In the genomic region with DNA sequence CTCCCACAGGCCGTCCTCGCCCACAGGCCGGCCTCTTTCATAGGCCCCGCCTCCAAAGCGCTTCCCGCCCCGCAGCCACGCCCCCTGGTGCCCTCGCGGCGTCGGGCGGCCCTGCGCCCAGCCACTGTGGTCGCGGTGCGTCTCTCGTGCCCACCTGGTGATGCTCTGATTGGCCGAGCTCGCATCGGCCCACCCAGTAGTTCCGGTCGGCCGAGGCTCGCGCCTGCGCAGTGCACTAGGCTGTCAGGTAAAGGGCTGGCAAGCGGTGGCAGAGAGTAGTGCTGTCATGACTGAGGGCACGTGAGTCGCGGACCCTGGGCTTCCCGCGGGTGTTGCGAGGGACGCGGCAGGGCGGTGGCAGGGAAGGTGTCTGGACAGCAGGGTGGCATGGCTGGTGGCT, we compare ENCODE assay signal across 8 mouse cellular contexts. TPM values are rescaled to one million over a fixed set of nuclear protein-coding genes. Genes with fewer than 3 reads are reported as not detected.
DNase-seq lines count a peak whose midpoint lies in the region; ATAC-seq and TF ChIP-seq lines count a peak whose summit lies in the region.

A gene (plus strand): TSS at position 214 of the 400 bp plus-strand sequence.

- TF ChIP-seq CTCF in G1E (IDR thresholded peaks at IDR 0.05; ENCODE audit: low read depth, low read length) = no peak
- peak; percentile 64 for TF ChIP-seq CTCF in layer of hippocampus, adult 2 months (conservative IDR thresholded peaks at IDR 0.05)
- peak; percentile 22; the same call in 1 of the 2 replicates for TF ChIP-seq CTCF in lung, embryonic 14.5 days (IDR thresholded peaks at IDR 0.05; ENCODE audit: low read depth)
- no peak for TF ChIP-seq CTCF in olfactory bulb, adult 2 months (IDR thresholded peaks at IDR 0.05; ENCODE audit: insufficient read depth, low read depth, low read length)
- TF ChIP-seq CTCF in thymus, adult 2 months (IDR thresholded peaks at IDR 0.05; ENCODE audit: borderline replicate concordance, control insufficient read depth, extremely low read depth, insufficient read depth, low read length, poor library complexity) = peak; percentile 70; the same call in 1 of the 2 replicates

- peak within 1 kb of the TSS; percentile 95 for H3K4me3 ChIP-seq in G1E (ENCODE audit: low read depth, low read length)
- peak within 1 kb of the TSS; percentile 66 for H3K4me3 ChIP-seq in forebrain, embryonic 16.5 days (replicated peaks; ENCODE audit: low read length)
- peak within 1 kb of the TSS; percentile 91 for H3K4me3 ChIP-seq in layer of hippocampus, adult 2 months
- H3K4me3 ChIP-seq in lung, embryonic 14.5 days (ENCODE audit: low read depth, low read length) = peak within 1 kb of the TSS; percentile 70
- peak within 1 kb of the TSS; percentile 58 for H3K4me3 ChIP-seq in olfactory bulb, adult 2 months (ENCODE audit: insufficient read depth, low read depth, low read length)
- H3K4me3 ChIP-seq in thymus, adult 2 months (ENCODE audit: control insufficient read depth, insufficient read depth, low read length) = peak within 1 kb of the TSS; percentile 49

- WGBS in forebrain, embryonic 16.5 days = 0% methylated on average over 37 of the region's 37 CpGs
- 0% methylated on average over 37 of the region's 37 CpGs for WGBS in lung, embryonic 14.5 days
- WGBS in olfactory bulb, adult 2 months = under 1% methylated on average over 37 of the region's 37 CpGs
- under 1% methylated on average over 37 of the region's 37 CpGs for WGBS in thymus, adult 2 months

- peak within 1 kb of the TSS; percentile 80 for H3K27ac ChIP-seq in forebrain, embryonic 16.5 days (ENCODE audit: low read length)
- peak within 1 kb of the TSS; percentile 78 for H3K27ac ChIP-seq in layer of hippocampus, adult 2 months
- H3K27ac ChIP-seq in lung, embryonic 14.5 days (ENCODE audit: low read depth) = peak within 1 kb of the TSS; percentile 72
- H3K27ac ChIP-seq in olfactory bulb, adult 2 months (ENCODE audit: insufficient read depth, low read depth, low read length) = 0 out of 2 replicates have a peak within 1 kb of the TSS, but pooled peaks have one; percentile 2
- no peak within 1 kb of the TSS for H3K27ac ChIP-seq in thymus, adult 2 months (ENCODE audit: control insufficient read depth, insufficient read depth, low read length)

- peaks cover 49% of the 10 kb centered on the region for H3K4me1 ChIP-seq in G1E (ENCODE audit: insufficient read depth, low read depth, low read length)
- peaks cover 15% of the 10 kb centered on the region for H3K4me1 ChIP-seq in forebrain, embryonic 16.5 days (replicated peaks; ENCODE audit: control insufficient read depth, insufficient read depth, low read length)
- peaks cover 7% of the 10 kb centered on the region; the same call in 1 of the 2 replicates for H3K4me1 ChIP-seq in lung, embryonic 14.5 days (ENCODE audit: insufficient read depth)
- peaks cover 3% of the 10 kb centered on the region for H3K4me1 ChIP-seq in olfactory bulb, adult 2 months (ENCODE audit: control insufficient read depth, insufficient read depth, low read length)
- H3K4me1 ChIP-seq in thymus, adult 2 months (replicated peaks; ENCODE audit: control insufficient read depth, insufficient read depth, low read length) = peaks cover 8% of the 10 kb centered on the region

- peaks cover 8% of the 10 kb centered on the region for H3K27me3 ChIP-seq in G1E (ENCODE audit: insufficient read depth, low read length)
- no peaks in the 10 kb centered on the region for H3K27me3 ChIP-seq in forebrain, embryonic 16.5 days (replicated peaks; ENCODE audit: control insufficient read depth, insufficient read depth, low read length)
- H3K27me3 ChIP-seq in lung, embryonic 14.5 days (ENCODE audit: insufficient read depth, low read length) = no peaks in the 10 kb centered on the region
- H3K27me3 ChIP-seq in thymus, adult 2 months (ENCODE audit: control insufficient read depth, insufficient read depth, low read length) = no peaks in the 10 kb centered on the region

- peaks cover 40% of the 10 kb centered on the region for H3K36me3 ChIP-seq in G1E (replicated peaks)
- H3K36me3 ChIP-seq in forebrain, embryonic 16.5 days (ENCODE audit: control insufficient read depth, insufficient read depth) = peaks cover 14% of the 10 kb centered on the region
- H3K36me3 ChIP-seq in lung, embryonic 14.5 days (ENCODE audit: insufficient read depth) = peaks cover 25% of the 10 kb centered on the region
- H3K36me3 ChIP-seq in thymus, adult 2 months (ENCODE audit: control insufficient read depth, insufficient read depth, low read length) = no peaks in the 10 kb centered on the region

- peak within 1 kb of the TSS; percentile 81 for H3K4me2 ChIP-seq in forebrain, embryonic 16.5 days (ENCODE audit: low read length)
- H3K4me2 ChIP-seq in lung, embryonic 14.5 days = peak within 1 kb of the TSS; percentile 95

- DNase-seq in G1E (ENCODE audit: low spot score) = peak; percentile 97
- DNase-seq in cerebellum, adult 18-20 months = peak; percentile 98 to 99
- DNase-seq in heart, postnatal 36 days = peak; percentile 88 to 92
- peak; percentile 97 for DNase-seq in layer of hippocampus, adult 2 months (ENCODE audit: low spot score in 2 of 2)
- DNase-seq in lung, embryonic 14.5 days = peak; percentile 97
- peak; percentile 96 for DNase-seq in thymus, adult 2 months

- peak; percentile 98 for ATAC-seq in G1E (ENCODE audit: extremely low read depth, insufficient number of reproducible peaks, low FRiP score, poor library complexity, severe bottlenecking)
- peak; percentile 99 for ATAC-seq in forebrain, embryonic 16.5 days
- peak; percentile 99 for ATAC-seq in lung, embryonic 14.5 days (ENCODE audit: insufficient read depth)

- peak within 1 kb of the TSS; percentile 73 for H3K9ac ChIP-seq in forebrain, embryonic 16.5 days (replicated peaks; ENCODE audit: low read depth, low read length)
- peak within 1 kb of the TSS; percentile 68 for H3K9ac ChIP-seq in lung, embryonic 14.5 days

- intact Hi-C loops in heart, postnatal 36 days (cut with DNase I) = loop anchor here (5.0 kb wide), 1 partner anchor 206 kb away; no protein-coding TSS in a partner anchor

- 0 out of 2 replicates have a peak, but pooled peaks have one; percentile 36 for TF ChIP-seq POLR2A in olfactory bulb, adult 2 months (IDR thresholded peaks at IDR 0.05; ENCODE audit: insufficient read depth, low read depth, low read length)
- peak; percentile 55; the same call in 1 of the 2 replicates for TF ChIP-seq POLR2A in thymus, adult 2 months (IDR thresholded peaks at IDR 0.05; ENCODE audit: control insufficient read depth, extremely low read depth, insufficient read depth, low read length, poor library complexity)

- no peaks in the 10 kb centered on the region for H3K9me3 ChIP-seq in G1E (replicated peaks)
- no peaks in the 10 kb centered on the region for H3K9me3 ChIP-seq in forebrain, embryonic 16.5 days (ENCODE audit: control insufficient read depth, low read length)
- H3K9me3 ChIP-seq in lung, embryonic 14.5 days (ENCODE audit: low read depth, low read length) = no peaks in the 10 kb centered on the region

RNA-seq across cellular contexts. Expression of the gene that starts here (rescaled TPM):
- 16.3 and 20.5 TPM in 2 replicates for total RNA-seq in G1E (2014; fragmentation: Nextera tagmentation)
- total RNA-seq in G1E (2017) = 64.1 and 66.0 TPM in 2 replicates
- polyA plus RNA-seq in G1E (2012) = 26.1 and 46.6 TPM in 2 replicates
- polyA plus RNA-seq in forebrain, embryonic 16.5 days (2015; fragmentation: Nextera tagmentation; extraction: Ambion mirVana) = 44.0 and 52.3 TPM in 2 replicates
- 1 to 10 TPM; 8.0 to 8.2 TPM for total RNA-seq in heart, postnatal 36 days (2021)
- total RNA-seq in layer of hippocampus, adult 2 months (2021) = 10 to 100 TPM; 40.7 to 43.1 TPM
- 21.5 and 28.4 TPM in 2 replicates for polyA plus RNA-seq in lung, embryonic 14.5 days (2014; fragmentation: Nextera tagmentation; extraction: Ambion mirVana)
- polyA plus RNA-seq in olfactory bulb, adult 2 months (2012; ENCODE audit: insufficient read depth, insufficient read length, low replicate concordance, missing spikeins) = not detected in 2 replicates
- polyA plus RNA-seq in thymus, adult 2 months (2012; rRNA removed) = 17.8 and 24.1 TPM in 2 replicates

Comparison
In these comparisons a context has a peak if more than half of its experiments do, and no peak if none do; other contexts are left out.
1. RNA of the gene that starts here (polyA plus RNA-seq): 44.0 to 52.3 TPM in forebrain, embryonic 16.5 days, 26.1 to 46.6 TPM in G1E, 21.5 to 28.4 TPM in lung, embryonic 14.5 days and 17.8 to 24.1 TPM in thymus, adult 2 months; not detected in olfactory bulb, adult 2 months; every median in the first group is over 10 times any median in the second.
2. CTCF ChIP-seq: peak in layer of hippocampus, adult 2 months (single experiment), lung, embryonic 14.5 days (single experiment) and thymus, adult 2 months (single experiment); none in G1E (single experiment) and olfactory bulb, adult 2 months (single experiment).
3. Peak in every context shown above with its lines, with median percentiles within 50 percentile points of each other: ATAC-seq, DNase-seq and H3K4me3 ChIP-seq.